Mouse (Mus musculus): ENCODE data around the gene Npas3. TPM values are rescaled to one million over a fixed set of nuclear protein-coding genes. Genes with fewer than 3 reads are reported as not detected.

Gene Npas3
- 0.94 and 1.1 TPM in 2 replicates for polyA plus RNA-seq (2015; fragmentation: Nextera tagmentation; extraction: Ambion mirVana)

DNA sequence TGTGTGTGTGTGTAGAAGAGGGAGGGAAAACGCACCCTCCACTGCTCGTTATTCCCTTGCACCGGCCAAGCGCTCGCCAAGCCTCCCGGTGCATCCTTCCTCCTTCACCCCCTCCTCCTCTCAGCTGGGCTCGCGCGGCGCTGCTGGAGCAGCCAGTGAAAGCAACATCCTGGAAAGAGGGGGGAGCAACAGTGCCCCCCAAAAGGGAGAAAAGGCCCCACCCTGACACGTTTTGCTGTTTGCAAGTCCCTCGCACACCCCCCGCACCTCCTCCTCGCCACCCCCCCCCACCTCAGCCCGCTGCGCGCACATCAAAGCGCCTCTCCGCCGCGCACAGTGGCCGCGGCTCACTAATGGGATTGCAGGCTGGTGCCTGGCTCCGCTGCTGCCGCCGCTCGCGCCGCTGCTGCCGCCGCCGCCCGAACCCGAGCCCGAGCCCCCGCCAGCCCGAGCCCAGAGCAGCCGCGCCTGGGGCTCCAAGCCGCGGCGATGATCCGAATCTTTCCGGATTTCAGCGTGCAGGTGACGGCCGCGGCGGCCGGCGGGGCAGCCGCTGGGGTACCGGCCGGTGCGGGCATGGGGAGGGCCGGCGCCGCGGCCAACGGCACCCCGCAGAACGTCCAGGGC is at the start of gene Npas3:
Gene Npas3 (plus strand): TSS at position 577 of the 627 bp plus-strand sequence.
- Histone ChIP-seq H3K36me3 (no peaks in the 10 kb centered on the region), H3K27me3 (replicated peaks) (peaks cover 76% of the 10 kb centered on the region), H3K4me2 (peak within 1 kb of the TSS; percentile 98), H3K27ac (replicated peaks) (no peak within 1 kb of the TSS), H3K4me1 (peaks cover 38% of the 10 kb centered on the region), H3K9me3 (no peaks in the 10 kb centered on the region), H3K9ac (peak within 1 kb of the TSS; percentile 77), H3K4me3 (peak within 1 kb of the TSS; percentile 65)
- WGBS, result under 1% methylated on average over 54 of the region's 62 CpGs
- ATAC-seq (ENCODE audit: extremely low read depth, insufficient number of reproducible peaks, low FRiP score, low TSS enrichment), result no peak

DNA sequence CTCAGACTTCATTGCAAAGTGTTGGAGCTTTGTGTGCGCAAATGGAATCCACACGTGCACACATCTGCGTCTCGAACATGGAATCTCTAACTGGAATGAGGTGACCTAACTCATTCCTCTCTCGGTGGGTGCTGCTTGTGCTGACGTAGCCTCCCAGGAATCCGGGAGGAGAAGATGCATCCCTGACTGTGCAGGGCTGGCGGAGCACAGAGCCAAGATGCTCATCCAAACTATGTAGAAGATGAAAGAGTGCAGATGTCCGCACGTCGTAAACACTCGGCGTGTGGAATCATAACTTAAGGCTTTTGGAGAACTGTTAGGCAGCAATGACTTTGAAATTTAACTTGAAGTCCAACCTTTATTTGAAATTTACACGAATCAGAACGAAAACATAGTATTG is 31.3 kb upstream of the Npas3 start:
- no peak for ATAC-seq (ENCODE audit: extremely low read depth, insufficient number of reproducible peaks, low FRiP score, low TSS enrichment)

DNA sequence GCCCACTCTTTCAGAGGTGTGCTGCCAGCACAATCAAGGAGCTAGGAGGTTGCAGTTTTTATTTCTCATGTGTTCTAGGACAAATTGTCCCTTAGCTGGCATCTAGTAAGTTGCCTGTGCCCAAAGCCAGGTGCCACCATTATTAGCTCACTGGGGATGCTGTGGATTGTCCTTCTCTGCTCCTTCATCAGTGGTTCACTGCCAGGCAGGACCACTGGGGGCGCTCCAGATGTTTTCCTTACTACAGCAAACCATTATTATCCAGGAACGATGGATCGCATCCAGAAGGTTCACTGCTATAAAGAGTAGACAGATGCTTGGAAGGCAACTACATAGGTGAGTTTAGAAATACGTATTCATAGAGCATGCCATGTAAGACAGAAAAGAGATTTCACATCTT is 25.7 kb upstream of the Npas3 start:
- Histone ChIP-seq H3K9ac (no peak overlapping the region), H3K9me3 (no peaks in the 10 kb centered on the region), H3K4me3 (no peak overlapping the region), H3K27ac (replicated peaks) (no peak overlapping the region), H3K27me3 (replicated peaks) (no peaks in the 10 kb centered on the region), H3K4me1 (no peaks in the 10 kb centered on the region), H3K36me3 (no peaks in the 10 kb centered on the region), H3K4me2 (no peak overlapping the region)
- 58% methylated on average over 4 of the region's 4 CpGs for WGBS
- no peak for ATAC-seq (ENCODE audit: extremely low read depth, insufficient number of reproducible peaks, low FRiP score, low TSS enrichment)

More for the DNA sequence above, 31.3 kb upstream of the Npas3 start:
- Histone ChIP-seq H3K9ac (no peak overlapping the region), H3K9me3 (no peaks in the 10 kb centered on the region), H3K36me3 (no peaks in the 10 kb centered on the region), H3K27ac (replicated peaks) (no peak overlapping the region), H3K4me1 (no peaks in the 10 kb centered on the region), H3K4me2 (no peak overlapping the region), H3K27me3 (replicated peaks) (no peaks in the 10 kb centered on the region), H3K4me3 (no peak overlapping the region)
- WGBS, result 79% methylated on average over 15 of the region's 15 CpGs

DNA sequence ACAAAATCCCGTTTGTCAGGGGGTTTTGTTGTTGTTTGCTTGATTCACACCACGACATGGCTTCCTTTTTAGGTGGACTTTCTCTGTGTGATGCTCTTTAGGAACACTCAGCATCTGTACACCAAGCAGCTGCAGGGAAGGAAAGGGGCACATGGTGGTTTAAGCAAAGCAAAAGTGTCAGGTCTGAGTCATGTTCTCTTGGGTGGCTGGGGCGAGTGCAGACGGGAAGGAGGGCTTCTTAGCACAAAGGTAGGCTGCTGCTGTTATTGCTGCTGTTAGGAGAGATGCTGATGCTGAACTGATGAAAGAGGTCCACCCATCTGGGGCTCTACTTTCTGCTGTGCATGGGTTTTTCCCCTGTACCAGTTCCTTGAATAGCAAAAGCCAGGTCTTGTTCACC is 21.1 kb upstream of the Npas3 start:
- H3K36me3 ChIP-seq, result no peaks in the 10 kb centered on the region
- no peaks in the 10 kb centered on the region for H3K4me1 ChIP-seq
- H3K9me3 ChIP-seq, result no peaks in the 10 kb centered on the region
- no peak overlapping the region for H3K4me3 ChIP-seq
- no peak overlapping the region for H3K27ac ChIP-seq (replicated peaks)
- no peak for ATAC-seq (ENCODE audit: extremely low read depth, insufficient number of reproducible peaks, low FRiP score, low TSS enrichment)
- no peak overlapping the region for H3K4me2 ChIP-seq
- H3K27me3 ChIP-seq (replicated peaks), result no peaks in the 10 kb centered on the region
- no peak overlapping the region for H3K9ac ChIP-seq
- WGBS, result 45% methylated on average over 4 of the region's 4 CpGs

DNA sequence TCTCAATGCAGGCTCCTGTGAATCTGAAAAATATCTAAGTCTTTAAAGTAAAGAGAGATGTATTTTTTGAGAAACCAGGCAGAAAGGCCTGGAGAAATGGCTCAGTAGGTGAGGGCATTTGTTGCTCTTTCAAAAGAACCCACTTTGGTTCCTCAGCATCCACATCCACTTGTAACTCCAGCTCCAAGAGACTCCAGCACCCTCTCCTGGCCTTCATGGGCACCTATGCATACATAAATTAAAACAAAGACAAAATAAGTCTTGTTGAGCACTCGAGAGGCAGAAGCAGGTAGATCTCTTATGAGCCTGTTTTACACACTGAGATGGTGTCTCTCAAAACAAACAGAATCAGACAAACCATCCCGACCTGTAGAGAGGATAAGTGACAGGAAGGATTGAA is 19.1 kb upstream of the Npas3 start:
- H3K27me3 ChIP-seq (replicated peaks), result no peaks in the 10 kb centered on the region
- H3K4me3 ChIP-seq, result no peak overlapping the region
- H3K4me1 ChIP-seq, result no peaks in the 10 kb centered on the region
- H3K9ac ChIP-seq, result no peak overlapping the region
- WGBS, result 55% methylated on average over 2 of the region's 2 CpGs
- no peaks in the 10 kb centered on the region for H3K9me3 ChIP-seq
- ATAC-seq (ENCODE audit: extremely low read depth, insufficient number of reproducible peaks, low FRiP score, low TSS enrichment), result no peak
- no peak overlapping the region for H3K27ac ChIP-seq (replicated peaks)
- H3K36me3 ChIP-seq, result no peaks in the 10 kb centered on the region
- H3K4me2 ChIP-seq, result no peak overlapping the region

DNA sequence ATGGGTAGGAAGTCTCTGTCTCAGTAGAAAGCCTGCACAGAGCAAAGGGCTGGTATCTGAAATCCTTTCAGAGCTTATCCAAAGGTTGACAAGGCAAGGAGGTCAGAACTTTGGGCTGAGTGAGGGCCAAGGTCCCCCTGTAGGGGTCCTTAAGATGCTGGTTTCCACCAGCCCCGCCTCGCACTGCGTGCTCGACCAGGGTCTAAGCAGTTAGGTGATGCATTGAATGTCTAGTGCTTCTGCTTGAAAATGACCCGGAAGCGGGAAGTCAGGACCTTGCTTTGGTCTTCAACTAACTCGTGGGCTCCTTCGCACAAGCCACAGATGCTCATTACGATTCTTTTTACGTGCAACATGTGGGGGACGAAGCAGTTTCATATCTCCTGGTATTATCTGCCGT is 2.3 kb upstream of the Npas3 start:
- H3K9ac ChIP-seq, result 0 out of 2 replicates have a peak overlapping the region, but pooled peaks have one; percentile 64
- no peak overlapping the region for H3K27ac ChIP-seq (replicated peaks)
- H3K36me3 ChIP-seq, result no peaks in the 10 kb centered on the region
- peak overlapping the region; percentile 98 for H3K4me2 ChIP-seq
- H3K27me3 ChIP-seq (replicated peaks), result peaks cover 81% of the 10 kb centered on the region
- H3K9me3 ChIP-seq, result no peaks in the 10 kb centered on the region
- WGBS, result 2% methylated on average over 12 of the region's 12 CpGs
- no peak for ATAC-seq (ENCODE audit: extremely low read depth, insufficient number of reproducible peaks, low FRiP score, low TSS enrichment)
- H3K4me3 ChIP-seq, result peak overlapping the region; percentile 65
- peaks cover 31% of the 10 kb centered on the region for H3K4me1 ChIP-seq

DNA sequence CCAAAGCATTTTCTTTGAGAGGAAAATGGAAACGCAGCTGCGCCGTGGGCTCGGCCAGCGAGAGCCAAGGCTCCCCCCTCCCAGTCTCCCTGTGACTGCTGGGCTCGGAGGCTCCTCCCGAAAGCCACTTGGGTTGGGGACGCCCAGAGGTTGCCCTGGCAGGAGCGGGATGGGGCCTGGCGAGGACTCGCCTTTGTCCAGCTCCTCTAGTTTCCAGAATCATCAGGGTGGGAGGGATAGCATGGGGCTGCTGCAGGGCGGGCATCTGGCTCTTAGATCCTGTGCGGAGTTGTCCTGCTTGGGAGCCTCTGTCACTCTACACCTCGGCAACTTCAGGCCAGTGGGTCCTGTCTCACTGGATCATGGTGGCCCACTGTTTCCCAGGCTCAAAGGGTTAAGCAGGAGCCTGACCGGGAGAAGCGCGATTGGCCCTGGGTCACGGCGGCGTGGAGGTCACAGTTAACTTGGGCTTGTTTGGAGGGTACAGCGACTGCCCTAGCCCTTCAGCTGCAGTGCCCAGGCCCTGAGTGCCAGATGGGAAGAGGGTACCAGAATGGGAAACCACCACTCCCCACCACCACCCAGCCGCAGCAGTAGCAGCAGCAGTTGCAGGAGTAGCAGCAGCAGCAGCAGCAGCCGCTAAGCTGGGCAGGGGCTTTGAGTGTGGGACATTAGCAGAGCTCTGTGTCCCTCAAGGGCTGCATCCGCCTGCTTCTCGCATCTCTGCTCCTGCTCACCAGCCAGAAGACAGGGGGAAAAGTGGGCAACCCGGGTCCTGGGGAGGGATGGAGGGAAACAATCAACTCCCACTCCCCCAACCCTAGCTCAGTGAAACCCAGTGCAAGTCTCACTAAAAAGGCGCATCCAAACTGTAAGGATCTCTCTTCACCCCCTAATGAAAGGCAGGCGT is 1.6 kb upstream of the Npas3 start:
- WGBS, result under 1% methylated on average over 28 of the region's 28 CpGs
- H3K36me3 ChIP-seq, result no peaks in the 10 kb centered on the region
- no peak overlapping the region for H3K27ac ChIP-seq (replicated peaks)

DNA sequence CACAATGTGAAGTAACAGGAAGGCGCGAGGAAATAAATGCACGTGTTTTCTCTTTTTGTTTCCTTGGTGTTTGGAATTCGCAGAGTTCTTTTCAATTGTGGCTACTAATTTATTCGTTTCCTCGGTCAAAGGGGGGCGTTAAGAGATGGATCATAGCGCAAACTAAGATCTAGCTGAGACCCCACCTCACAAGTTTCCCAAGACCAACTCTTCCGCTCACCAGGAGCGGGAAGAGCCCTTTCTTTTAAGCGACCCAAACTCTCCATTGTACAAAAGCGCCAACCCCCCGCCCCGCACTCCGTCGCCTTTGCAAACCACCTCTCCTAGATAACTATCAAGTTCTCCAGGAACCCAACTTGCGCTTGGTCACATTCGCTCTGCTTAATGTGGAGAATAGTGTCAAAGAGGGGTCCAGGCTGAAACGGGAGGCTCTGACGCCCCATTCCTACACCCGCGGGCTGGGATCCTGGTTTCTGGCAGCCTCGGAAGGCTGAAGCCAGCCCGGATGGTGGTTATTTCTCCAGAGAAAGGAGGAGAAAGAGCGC is 914 bp upstream of the Npas3 start:
- peaks cover 38% of the 10 kb centered on the region for H3K4me1 ChIP-seq
- H3K9me3 ChIP-seq, result no peaks in the 10 kb centered on the region
- no peak for ATAC-seq (ENCODE audit: extremely low read depth, insufficient number of reproducible peaks, low FRiP score, low TSS enrichment)
- under 1% methylated on average over 24 of the region's 25 CpGs for WGBS
- H3K4me3 ChIP-seq, result peak overlapping the region; percentile 65
- peaks cover 81% of the 10 kb centered on the region for H3K27me3 ChIP-seq (replicated peaks)
- peak overlapping the region; percentile 98 for H3K4me2 ChIP-seq
- H3K36me3 ChIP-seq, result no peaks in the 10 kb centered on the region
- no peak overlapping the region for H3K27ac ChIP-seq (replicated peaks)
- H3K9ac ChIP-seq, result 0 out of 2 replicates have a peak overlapping the region, but pooled peaks have one; percentile 77

More for the DNA sequence above, 1.6 kb upstream of the Npas3 start:
- ATAC-seq (ENCODE audit: extremely low read depth, insufficient number of reproducible peaks, low FRiP score, low TSS enrichment), result no peak
- H3K4me2 ChIP-seq, result peak overlapping the region; percentile 98
- H3K4me1 ChIP-seq, result peaks cover 37% of the 10 kb centered on the region
- H3K4me3 ChIP-seq, result peak overlapping the region; percentile 65
- H3K27me3 ChIP-seq (replicated peaks), result peaks cover 84% of the 10 kb centered on the region
- no peaks in the 10 kb centered on the region for H3K9me3 ChIP-seq
- H3K9ac ChIP-seq, result peak overlapping the region; percentile 64; the same call in 1 of the 2 replicates

DNA sequence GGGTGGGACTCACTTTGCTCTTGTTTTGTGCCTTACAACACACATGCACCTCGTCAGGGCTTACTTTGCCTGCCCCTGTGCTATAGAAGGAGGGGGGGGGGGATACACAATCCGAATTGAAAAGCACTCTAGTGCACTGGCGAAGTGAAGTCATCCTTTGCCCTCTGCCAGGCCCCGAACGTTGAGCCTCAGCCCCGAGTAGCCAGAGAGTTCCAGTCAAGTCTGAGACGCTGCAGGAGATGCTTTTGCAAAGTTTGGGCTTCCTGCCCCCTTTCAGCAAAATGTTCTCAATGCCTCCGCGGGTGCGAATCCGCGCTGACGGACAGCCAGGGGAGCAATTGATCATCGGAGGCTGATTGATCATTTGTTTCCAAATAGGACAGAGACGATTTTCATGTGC is 319 bp downstream of the Npas3 start:
- no peaks in the 10 kb centered on the region for H3K36me3 ChIP-seq
- peak overlapping the region; percentile 77 for H3K9ac ChIP-seq
- no peak overlapping the region for H3K27ac ChIP-seq (replicated peaks)
- no peaks in the 10 kb centered on the region for H3K9me3 ChIP-seq
- H3K4me2 ChIP-seq, result peak overlapping the region; percentile 98
- peaks cover 41% of the 10 kb centered on the region for H3K4me1 ChIP-seq
- no peak for ATAC-seq (ENCODE audit: extremely low read depth, insufficient number of reproducible peaks, low FRiP score, low TSS enrichment)
- WGBS, result under 1% methylated on average over 15 of the region's 15 CpGs
- H3K27me3 ChIP-seq (replicated peaks), result peaks cover 72% of the 10 kb centered on the region
- H3K4me3 ChIP-seq, result peak overlapping the region; percentile 65

DNA sequence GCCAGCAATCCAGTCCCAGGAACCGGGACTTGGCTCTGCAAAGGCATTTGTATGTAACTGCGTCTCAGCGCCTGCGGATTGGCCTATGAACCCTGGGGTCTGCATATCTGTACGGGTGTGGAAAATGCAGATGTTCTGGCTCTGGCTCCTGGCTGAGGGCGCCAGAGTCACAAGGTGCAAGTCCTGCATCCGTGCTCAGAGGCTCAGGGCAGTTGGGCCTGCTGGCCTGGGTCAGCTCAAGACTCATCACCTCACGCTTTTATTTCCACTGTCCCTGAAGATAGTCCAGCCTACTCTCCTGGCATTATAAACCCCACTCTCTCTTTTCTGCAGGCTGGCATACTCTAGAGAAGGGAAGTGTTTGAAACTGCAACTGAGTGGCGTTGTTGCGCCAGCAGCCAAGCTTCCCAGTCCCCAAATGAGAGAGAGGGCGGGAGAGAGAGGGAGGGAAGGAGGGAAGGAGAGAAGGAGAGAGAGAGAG is 3.3 kb downstream of the Npas3 start:
- ATAC-seq (ENCODE audit: extremely low read depth, insufficient number of reproducible peaks, low FRiP score, low TSS enrichment), result peak; percentile 42
- Histone ChIP-seq H3K9me3 (no peaks in the 10 kb centered on the region), H3K36me3 (no peaks in the 10 kb centered on the region), H3K4me2 (peak overlapping the region; percentile 93), H3K27ac (replicated peaks) (no peak overlapping the region), H3K4me3 (peak overlapping the region; percentile 82), H3K4me1 (peaks cover 38% of the 10 kb centered on the region), H3K27me3 (replicated peaks) (peaks cover 65% of the 10 kb centered on the region), H3K9ac (peak overlapping the region; percentile 52)
- WGBS, result 0% methylated on average over 10 of the region's 11 CpGs

DNA sequence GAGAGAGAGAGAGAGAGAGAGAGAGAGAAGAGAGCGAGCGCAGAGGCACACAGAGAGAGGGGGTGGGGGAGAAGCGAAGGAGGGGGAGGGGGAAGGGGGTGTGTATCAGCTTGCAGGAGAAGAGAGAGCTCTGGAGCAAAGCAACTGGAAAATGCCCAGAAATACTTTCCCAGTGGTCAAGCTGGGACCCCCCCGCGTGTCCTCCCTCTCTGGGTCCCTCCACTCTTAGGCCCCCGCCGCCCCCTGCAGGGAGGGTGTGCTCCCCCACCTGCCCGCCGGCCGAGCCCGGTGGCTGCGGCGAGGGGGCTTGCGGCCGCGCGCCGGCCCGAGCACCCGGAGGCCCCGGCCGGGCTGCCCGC is 3.7 kb downstream of the Npas3 start:
- Histone ChIP-seq H3K4me3 (peak overlapping the region; percentile 82), H3K4me2 (peak overlapping the region; percentile 93), H3K9ac (peak overlapping the region; percentile 92), H3K27me3 (replicated peaks) (peaks cover 63% of the 10 kb centered on the region), H3K27ac (replicated peaks) (peak overlapping the region; percentile 87), H3K4me1 (peaks cover 33% of the 10 kb centered on the region), H3K36me3 (no peaks in the 10 kb centered on the region), H3K9me3 (no peaks in the 10 kb centered on the region)
- 2% methylated on average over 23 of the region's 23 CpGs for WGBS
- ATAC-seq (ENCODE audit: extremely low read depth, insufficient number of reproducible peaks, low FRiP score, low TSS enrichment), result no peak; the same call in 1 of the 2 replicates

Measured in heart, embryonic 13.5 days (tissue).